Mouse (Mus musculus): ENCODE data around the gene Sspo.

Sspo gene

DNA sequence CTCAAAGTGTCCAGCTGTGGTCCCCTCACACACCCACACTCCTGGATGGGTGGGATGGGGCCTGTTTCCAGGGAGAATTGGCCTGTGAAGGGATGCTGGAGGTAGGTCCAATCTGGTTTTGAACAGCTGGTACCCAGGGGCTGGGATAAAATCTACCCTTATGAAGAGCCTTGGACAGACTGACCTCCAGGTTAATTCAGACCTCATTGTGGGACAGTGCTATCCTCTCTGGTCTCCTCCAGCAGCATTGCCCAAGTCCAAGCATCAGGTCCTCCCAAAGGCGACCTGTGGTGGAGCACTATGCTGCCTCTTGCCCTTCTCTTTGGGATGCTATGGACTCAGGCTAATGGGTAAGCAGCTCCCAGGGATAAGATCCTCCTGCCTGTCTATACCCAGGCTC lies at the start of gene Sspo:
Gene Sspo, plus strand, starts transcription at position 301 of the 400 bp plus-strand sequence.
- no peak for DNase-seq (ENCODE audit: extremely low spot score)

GRCm38 (mm10) chr6:48399906-48400305 lies 48.1 kb upstream of the Sspo start:
- no peak for DNase-seq (ENCODE audit: extremely low spot score)

DNA sequence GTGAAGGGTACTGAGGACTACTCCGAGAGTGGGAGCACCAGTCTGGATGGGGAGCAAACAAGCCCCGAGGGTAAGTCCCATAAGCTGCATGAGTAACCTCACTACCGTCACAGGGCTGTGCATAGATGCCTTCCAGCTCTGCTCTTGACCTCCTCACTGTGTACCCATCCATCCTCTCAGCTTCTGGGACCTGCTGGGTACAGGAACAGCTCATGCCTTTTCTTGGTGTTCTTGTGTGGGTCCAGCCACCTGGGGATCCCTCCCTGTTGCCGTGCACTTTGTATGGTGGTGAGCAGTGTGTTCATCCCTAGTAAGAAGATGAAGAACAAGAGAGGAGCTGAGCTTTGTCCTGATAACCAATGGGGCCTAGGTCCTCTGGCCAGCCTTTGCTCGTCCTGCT lies 44.0 kb upstream of the Sspo start:
- DNase-seq (ENCODE audit: extremely low spot score) = no peak

DNA sequence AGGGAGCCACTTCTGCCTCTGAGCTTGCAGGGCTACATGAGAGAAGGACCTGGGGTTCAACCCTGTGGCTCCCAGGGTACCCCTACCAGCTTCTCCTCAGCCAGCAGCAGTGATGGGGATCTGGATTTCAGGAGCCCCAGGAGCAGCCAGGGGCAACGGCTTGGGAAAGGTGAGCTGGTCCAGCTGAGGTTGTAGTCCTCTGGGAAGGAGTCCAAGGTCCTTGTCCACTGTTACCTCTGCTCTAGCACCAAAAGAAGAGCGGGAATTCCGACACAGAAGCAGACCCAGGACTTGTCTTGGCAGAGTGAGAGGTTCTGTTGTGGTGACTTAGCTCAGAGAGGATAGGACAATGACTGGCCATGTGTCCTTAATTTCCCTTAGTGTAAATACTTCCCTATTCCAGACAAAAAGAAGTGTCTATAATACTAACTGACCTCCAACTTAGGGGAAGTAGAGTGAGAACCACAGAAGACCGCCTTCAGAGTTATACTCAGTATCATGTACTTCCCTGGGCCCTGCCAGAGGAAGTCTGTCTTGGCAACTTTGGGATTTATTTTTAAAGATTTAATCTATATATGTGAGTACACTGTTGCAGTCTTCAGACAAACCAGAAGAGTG lies 38.2 kb upstream of the Sspo start:
- DNase-seq (ENCODE audit: extremely low spot score) = no peak

GRCm38 (mm10) chr6:48410551-48410950 lies 37.5 kb upstream of the Sspo start:
- no peak for DNase-seq (ENCODE audit: extremely low spot score)

GRCm38 (mm10) chr6:48411193-48412092 lies 36.6 kb upstream of the Sspo start:
- no peak for DNase-seq (ENCODE audit: extremely low spot score)

GRCm38 (mm10) chr6:48412147-48412546 lies 35.9 kb upstream of the Sspo start:
- DNase-seq (ENCODE audit: extremely low spot score) = no peak

DNA sequence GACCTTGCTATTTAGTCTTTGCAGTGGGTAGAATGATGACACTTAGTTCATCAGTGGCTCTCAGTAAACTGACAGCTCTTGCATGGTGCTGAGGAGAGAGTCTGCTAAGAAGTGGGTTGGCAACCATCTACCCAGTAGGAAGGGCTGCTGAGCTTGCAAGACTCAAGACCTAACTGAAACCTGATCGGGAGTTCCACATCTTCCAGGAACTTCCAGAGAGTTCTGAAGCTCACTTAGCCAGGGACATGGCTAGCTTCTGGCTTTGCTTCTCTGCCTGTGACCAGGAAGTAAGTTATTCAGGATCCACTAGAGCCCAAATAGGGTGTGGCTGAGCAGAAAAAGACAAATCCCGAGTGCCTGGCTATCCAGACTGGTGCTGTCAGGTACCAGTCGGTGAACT lies 35.4 kb upstream of the Sspo start:
- DNase-seq (ENCODE audit: extremely low spot score) = no peak

DNA sequence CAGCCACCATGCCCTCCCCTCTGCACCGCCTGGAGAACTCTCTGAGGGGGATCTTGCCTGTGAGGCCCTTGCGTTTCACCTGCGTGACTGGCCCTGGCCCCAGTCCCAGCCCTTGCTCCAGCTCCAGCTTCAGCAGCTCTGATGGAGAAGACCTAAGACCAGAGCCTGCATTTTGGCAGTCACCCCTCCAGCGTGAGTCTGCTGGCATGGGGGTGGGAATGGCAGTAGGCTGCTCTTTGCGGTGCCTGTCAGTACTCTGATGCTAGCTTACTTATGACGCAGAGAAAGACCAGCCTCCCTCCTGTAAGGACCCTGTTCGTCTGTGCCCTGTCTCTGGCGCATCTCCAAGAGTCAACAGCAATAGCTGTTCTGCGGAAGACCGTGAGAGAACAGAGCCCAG lies 34.9 kb upstream of the Sspo start:
- no peak for DNase-seq (ENCODE audit: extremely low spot score)

GRCm38 (mm10) chr6:48414886-48415285 lies 33.1 kb upstream of the Sspo start:
- DNase-seq (ENCODE audit: extremely low spot score) = no peak

DNA sequence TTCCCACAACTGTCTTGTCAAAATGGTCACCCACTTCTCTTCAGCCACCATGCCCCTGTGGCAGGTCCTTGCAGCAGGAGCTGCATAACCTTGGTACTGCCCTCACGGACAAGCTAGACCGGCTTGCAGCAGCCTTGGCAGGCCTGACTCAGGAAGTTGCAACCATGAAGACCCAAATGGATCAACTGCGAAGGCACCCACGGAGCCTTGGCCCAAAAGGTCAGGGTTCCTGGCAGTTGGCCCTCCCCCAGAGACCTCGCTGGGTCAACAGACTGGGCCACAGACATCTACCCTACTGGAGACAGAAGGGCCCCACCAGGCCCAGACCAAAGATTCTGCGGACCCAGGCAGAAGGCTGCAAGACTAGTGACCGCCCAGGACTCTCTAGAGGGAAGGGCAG lies 32.4 kb upstream of the Sspo start:
- DNase-seq (ENCODE audit: extremely low spot score) = no peak

DNA sequence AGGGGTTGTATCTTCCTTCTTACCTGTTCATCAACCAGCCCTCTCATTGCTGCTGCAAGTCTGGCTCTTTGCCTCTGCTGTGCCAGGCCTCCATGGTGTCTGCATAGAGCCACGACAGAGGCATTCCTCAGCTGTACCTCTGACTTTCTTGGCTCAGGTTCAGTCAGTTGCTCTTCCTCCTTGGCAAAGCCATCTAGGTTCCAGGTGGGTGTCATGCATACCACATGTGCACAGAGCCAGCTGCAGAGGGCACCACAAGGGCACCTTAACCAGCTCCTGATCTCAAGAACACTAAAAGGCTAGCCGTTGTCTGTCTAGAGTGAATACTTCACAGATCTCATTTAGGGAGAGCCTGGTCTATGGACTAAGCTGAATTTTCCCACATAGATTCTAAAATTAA lies 31.5 kb upstream of the Sspo start:
- no peak for DNase-seq (ENCODE audit: extremely low spot score)

DNA sequence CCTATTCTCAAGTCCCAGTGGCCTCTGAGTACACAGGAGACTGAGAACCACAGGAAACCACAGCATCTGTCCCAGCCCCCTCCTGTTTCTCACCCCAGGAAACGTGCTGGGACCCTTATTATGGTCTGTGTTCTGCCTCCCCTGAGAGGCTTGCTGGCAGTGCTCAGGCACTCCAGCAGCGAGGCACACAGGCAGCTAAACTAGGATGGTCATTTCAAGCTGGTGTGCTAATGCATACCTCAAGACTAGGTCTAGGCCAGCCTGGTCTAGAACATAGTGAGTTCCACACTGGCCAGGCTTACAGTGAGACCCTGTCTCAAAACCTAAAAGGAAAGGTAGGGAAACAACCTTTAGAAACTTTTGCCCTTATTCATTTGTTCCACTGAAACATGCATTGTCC lies 27.4 kb upstream of the Sspo start:
- DNase-seq (ENCODE audit: extremely low spot score) = no peak

DNA sequence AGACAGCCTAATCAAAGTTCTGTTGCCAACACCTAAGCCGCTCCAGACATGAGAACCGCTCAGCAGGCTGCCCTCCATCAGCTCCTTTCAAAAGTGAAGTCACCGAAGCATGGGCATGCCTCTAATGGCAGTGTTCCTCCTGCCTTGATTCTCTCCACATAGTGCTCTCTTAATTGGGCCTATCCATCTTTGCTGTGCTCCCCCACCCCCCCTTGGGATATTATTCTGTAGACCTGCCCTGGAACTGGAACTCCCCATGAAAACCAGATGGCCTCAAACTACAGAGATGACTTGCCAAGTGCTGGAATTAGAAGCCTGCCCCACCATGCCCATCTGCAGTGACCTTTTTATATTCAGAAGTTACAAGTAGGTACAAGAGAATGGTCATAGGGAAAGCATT lies 24.7 kb upstream of the Sspo start:
- no peak for DNase-seq (ENCODE audit: extremely low spot score)

DNA sequence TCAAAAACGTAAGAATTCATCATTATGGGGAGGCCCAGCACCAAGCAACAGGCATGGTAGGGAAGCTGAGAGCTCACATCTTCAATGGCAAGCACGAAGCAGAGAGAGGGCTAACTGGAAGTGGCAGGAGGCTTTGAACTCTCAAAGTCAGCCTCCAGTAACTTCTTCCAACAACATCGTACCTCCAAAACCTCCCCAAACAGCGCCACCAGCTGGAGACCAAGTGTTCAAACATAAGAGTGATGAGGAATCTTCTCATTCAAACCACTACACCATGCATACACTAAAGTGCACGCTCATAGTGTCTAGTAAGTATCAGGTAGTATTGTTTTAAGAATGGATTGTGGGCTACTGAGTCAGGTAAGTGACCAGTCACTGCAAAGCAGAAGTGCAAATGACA lies 24.0 kb upstream of the Sspo start:
- DNase-seq (ENCODE audit: extremely low spot score) = no peak

GRCm38 (mm10) chr6:48426956-48427355 lies 21.1 kb upstream of the Sspo start:
- no peak for DNase-seq (ENCODE audit: extremely low spot score)

- DNase-seq (ENCODE audit: extremely low spot score) = no peak
Observed at GRCm38 (mm10) chr6:48428769-48429557, 19.1 kb upstream of the Sspo start.

DNA sequence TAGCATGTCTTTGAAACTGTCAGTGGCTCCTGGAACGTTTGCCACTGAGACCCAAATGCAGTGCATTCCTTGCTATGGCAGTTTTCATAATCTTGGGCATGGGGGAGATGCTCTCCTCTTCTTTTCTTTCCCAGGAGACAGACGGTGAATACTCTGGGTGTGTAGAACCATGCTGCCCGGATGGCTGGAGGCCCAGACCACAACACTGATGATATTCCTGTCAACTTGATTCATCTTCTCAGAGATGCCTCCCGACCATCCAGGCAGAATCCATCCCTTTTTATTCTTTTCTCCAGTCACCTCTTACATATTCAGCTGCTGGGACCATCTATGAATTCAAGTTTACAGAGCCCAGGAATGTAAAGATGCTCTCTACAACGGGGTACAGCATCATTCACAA lies 17.3 kb upstream of the Sspo start:
- DNase-seq (ENCODE audit: extremely low spot score) = no peak

DNA sequence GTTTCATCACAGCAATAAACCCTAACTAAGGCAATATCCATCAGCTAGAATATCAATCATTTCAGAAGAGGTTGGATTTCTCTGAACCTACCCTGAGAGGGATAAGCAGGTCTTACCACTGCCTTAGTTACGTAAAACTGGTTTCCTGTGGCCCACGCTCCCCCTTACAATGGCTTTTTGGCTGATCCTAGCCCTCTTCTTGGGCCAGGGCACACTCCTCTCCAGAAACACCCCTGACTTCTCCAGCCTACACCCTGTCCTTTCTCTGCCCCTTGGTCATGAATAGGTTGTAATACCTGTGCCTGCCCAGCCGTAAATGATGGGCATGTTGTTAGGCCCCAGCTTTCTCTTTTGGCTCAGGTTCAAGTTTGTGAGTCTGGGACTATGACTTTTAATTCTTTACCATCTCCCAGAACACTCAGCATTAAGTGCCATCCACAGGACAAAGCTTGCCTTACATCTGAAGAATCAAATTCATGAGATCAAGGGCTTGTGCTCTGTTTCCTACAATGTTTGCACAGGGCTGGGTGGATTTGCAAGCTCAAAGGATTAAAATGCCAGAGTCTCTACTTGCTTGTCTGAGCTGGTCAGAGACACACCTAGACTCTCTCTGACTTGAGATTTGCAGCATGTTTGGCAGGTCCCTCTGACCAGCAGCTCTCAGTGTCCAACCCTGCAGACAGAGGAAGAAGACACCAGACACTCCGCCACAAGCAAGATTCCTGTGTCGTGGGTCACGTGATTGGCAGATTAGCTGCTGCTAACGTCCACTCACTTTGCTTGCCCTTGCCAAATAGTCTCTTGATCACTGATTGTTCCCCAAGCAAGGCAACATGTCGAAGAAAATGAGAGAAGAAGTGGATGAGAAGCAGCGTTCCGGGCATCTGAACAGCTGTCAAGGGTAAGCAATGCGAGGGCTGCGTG lies 14.9 kb upstream of the Sspo start:
- no peak for DNase-seq (ENCODE audit: extremely low spot score)

DNA sequence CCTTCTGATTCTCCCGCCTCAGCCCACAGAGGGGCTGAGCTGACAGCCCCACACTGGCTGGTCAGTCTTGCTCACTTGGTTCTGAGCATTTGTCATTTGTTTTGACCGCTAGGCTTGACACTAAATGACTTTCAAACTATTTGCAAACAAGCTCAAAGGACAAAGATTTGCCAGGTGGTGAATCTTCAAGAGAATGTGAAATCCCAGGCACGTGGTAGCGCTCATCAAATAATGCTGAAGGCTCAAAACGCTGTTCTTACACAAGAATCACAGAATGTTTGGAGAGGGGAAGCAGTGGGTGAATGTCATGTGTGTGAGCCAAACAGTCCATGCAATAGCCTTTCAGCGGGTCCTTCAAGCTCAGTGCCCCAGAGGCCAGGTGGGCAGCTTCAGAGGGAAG lies 13.4 kb upstream of the Sspo start:
- DNase-seq (ENCODE audit: extremely low spot score) = no peak

DNA sequence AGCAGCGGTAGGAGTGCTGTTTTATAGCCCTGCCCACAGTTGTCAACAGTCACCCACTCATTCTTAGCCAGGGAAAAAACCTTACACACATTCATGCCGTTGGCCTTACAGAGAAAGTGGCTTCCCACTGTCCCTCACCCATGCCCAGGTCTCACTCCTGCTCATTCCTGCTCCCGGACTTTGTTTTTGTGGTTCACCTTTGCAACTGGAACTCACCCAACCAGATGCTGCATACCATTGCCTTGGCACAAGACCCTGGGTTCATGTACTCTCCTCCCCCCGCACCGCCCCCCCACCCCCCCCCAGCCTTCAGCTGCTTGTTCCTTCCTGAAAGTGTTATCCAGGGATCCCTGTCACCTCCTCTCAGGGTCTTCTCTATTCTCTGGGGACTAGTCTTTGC lies 12.9 kb upstream of the Sspo start:
- DNase-seq (ENCODE audit: extremely low spot score) = no peak
